23 mouse cellular contexts compared by ENCODE assay signal in the genomic region with DNA sequence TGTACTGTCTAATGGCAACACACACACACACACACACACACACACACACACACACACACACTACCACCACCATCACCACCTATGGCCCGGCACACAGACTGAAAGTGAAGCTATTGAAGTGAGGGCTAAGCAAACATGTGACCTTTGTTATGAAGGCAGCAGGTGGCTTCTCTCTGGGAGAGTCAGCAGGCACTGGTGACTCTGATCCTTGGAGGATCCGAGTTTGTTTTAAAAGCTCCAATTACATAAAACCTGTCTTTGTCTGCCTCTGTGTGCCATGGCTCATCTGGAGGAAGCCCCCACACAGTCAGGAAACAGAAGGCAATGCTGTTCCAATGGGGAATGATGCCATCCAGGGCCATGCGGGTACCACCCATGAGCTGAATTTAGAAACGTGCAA. TPM values are rescaled to one million over a fixed set of nuclear protein-coding genes. Genes with fewer than 3 reads are reported as not detected.
DNase-seq lines count a peak whose midpoint lies in the region; ATAC-seq lines count a peak whose summit lies in the region.
"Had no signal": no experiment of that assay in that cellular context is flagged by ENCODE, and none has a peak within 500 bp of the region (broad histone marks: within the 10 kb centered on the region; RNA-seq: fewer than 3 reads in every experiment).

No protein-coding gene starts in this region.

- H3K4me3 ChIP-seq in hindbrain, embryonic 16.5 days (ENCODE audit: low read length) = no peak overlapping the region
- H3K4me3 ChIP-seq in hindbrain, embryonic 14.5 days (replicated peaks; ENCODE audit: low read length) = no peak overlapping the region
- no peak overlapping the region for H3K4me3 ChIP-seq in embryonic facial prominence, embryonic 14.5 days (ENCODE audit: low read depth, low read length)
- H3K4me3 ChIP-seq: embryonic facial prominence, embryonic 15.5 days; heart, embryonic 12.5 days; hindbrain, embryonic 13.5 days; limb, embryonic 15.5 days; liver, embryonic 15.5 days had no signal

- H3K9ac ChIP-seq in hindbrain, embryonic 16.5 days (ENCODE audit: low read depth, low read length) = no peak overlapping the region
- H3K9ac ChIP-seq in hindbrain, embryonic 14.5 days = no peak overlapping the region
- no peak overlapping the region for H3K9ac ChIP-seq in embryonic facial prominence, embryonic 14.5 days (ENCODE audit: low read depth, low read length)
- H3K9ac ChIP-seq: embryonic facial prominence, embryonic 15.5 days; heart, embryonic 12.5 days; hindbrain, embryonic 13.5 days; limb, embryonic 15.5 days; liver, embryonic 15.5 days had no signal

- H3K27ac ChIP-seq in hindbrain, embryonic 16.5 days (ENCODE audit: low read depth, low read length) = no peak overlapping the region
- H3K27ac ChIP-seq in hindbrain, embryonic 14.5 days = no peak overlapping the region
- no peak overlapping the region for H3K27ac ChIP-seq in embryonic facial prominence, embryonic 14.5 days (replicated peaks; ENCODE audit: low read depth, low read length)
- H3K27ac ChIP-seq: embryonic facial prominence, embryonic 15.5 days; hindbrain, embryonic 13.5 days; limb, embryonic 15.5 days; liver, embryonic 15.5 days had no signal

- H3K4me1 ChIP-seq in hindbrain, embryonic 16.5 days (ENCODE audit: control insufficient read depth, insufficient read depth, low read depth, low read length) = 0 out of 2 replicates have a peak, but pooled peaks cover 3% of the 10 kb centered on the region
- no peaks in the 10 kb centered on the region for H3K4me1 ChIP-seq in hindbrain, embryonic 14.5 days (replicated peaks; ENCODE audit: control insufficient read depth, insufficient read depth, low read length)
- peaks cover 9% of the 10 kb centered on the region; the same call in 1 of the 2 replicates for H3K4me1 ChIP-seq in embryonic facial prominence, embryonic 14.5 days (ENCODE audit: control insufficient read depth, insufficient read depth, low read length)
- H3K4me1 ChIP-seq: heart, embryonic 12.5 days; limb, embryonic 15.5 days; liver, embryonic 15.5 days had no signal

- H3K4me2 ChIP-seq in hindbrain, embryonic 16.5 days (ENCODE audit: low read length) = no peak overlapping the region
- no peak overlapping the region for H3K4me2 ChIP-seq in hindbrain, embryonic 14.5 days (replicated peaks)
- H3K4me2 ChIP-seq in embryonic facial prominence, embryonic 14.5 days (ENCODE audit: low read depth, low read length) = no peak overlapping the region
- H3K4me2 ChIP-seq: embryonic facial prominence, embryonic 15.5 days; heart, embryonic 12.5 days; hindbrain, embryonic 13.5 days; limb, embryonic 15.5 days; liver, embryonic 15.5 days had no signal

- H3K36me3 ChIP-seq in hindbrain, embryonic 16.5 days (ENCODE audit: control insufficient read depth, insufficient read depth, low read length) = no peaks in the 10 kb centered on the region
- no peaks in the 10 kb centered on the region for H3K36me3 ChIP-seq in hindbrain, embryonic 14.5 days (replicated peaks; ENCODE audit: control insufficient read depth, insufficient read depth)
- no peaks in the 10 kb centered on the region for H3K36me3 ChIP-seq in embryonic facial prominence, embryonic 14.5 days (ENCODE audit: control insufficient read depth, insufficient read depth, low read length)
- H3K36me3 ChIP-seq: embryonic facial prominence, embryonic 15.5 days; heart, embryonic 12.5 days; hindbrain, embryonic 13.5 days; limb, embryonic 15.5 days; liver, embryonic 15.5 days had no signal

- no peaks in the 10 kb centered on the region for H3K27me3 ChIP-seq in hindbrain, embryonic 16.5 days (replicated peaks; ENCODE audit: control insufficient read depth, insufficient read depth, low read length)
- H3K27me3 ChIP-seq in hindbrain, embryonic 14.5 days (ENCODE audit: control insufficient read depth, insufficient read depth, low read length) = no peaks in the 10 kb centered on the region
- no peaks in the 10 kb centered on the region for H3K27me3 ChIP-seq in embryonic facial prominence, embryonic 14.5 days (replicated peaks; ENCODE audit: control insufficient read depth, insufficient read depth, low read length)
- H3K27me3 ChIP-seq: embryonic facial prominence, embryonic 15.5 days; heart, embryonic 12.5 days; hindbrain, embryonic 13.5 days; limb, embryonic 15.5 days; liver, embryonic 15.5 days had no signal

- 57% methylated on average over 4 of the region's 4 CpGs for WGBS in hindbrain, embryonic 16.5 days
- 60% methylated on average over 4 of the region's 4 CpGs for WGBS in hindbrain, embryonic 14.5 days
- WGBS in embryonic facial prominence, embryonic 14.5 days = 46% methylated on average over 4 of the region's 4 CpGs

- 0 out of 2 replicates have a peak, but pooled peaks have one; percentile 13 for ATAC-seq in hindbrain, embryonic 16.5 days
- ATAC-seq in hindbrain, embryonic 14.5 days (ENCODE audit: low FRiP score) = no peak
- peak; percentile 44; the same call in 1 of the 2 replicates for ATAC-seq in embryonic facial prominence, embryonic 14.5 days (ENCODE audit: low read depth)
- ATAC-seq: forebrain, embryonic 16.5 days had no signal

- no peak for DNase-seq in hindbrain, embryonic 14.5 days (ENCODE audit: low spot score)
- DNase-seq in layer of hippocampus, adult 9-11 months = peak; percentile 44
- no peak for DNase-seq in layer of hippocampus, adult 9-10 months (ENCODE audit: low spot score)
- peak; percentile 24 for DNase-seq in embryo, embryonic 10.5 days (ENCODE audit: low spot score)
- DNase-seq in embryonic facial prominence, embryonic 14.5 days (ENCODE audit: low spot score) = peak; percentile 23
- DNase-seq in frontal cortex, postnatal 25 days (ENCODE audit: low spot score in 2 of 2) = no peak
- DNase-seq: adrenal gland, postnatal 14 days; cerebellum, adult 8-10 months; cerebellum, postnatal 36 days; gastrocnemius, postnatal 14 days; heart, adult 18-20 months; heart, postnatal 10 days; kidney, postnatal 36 days; lung, postnatal 4 days; right cerebral cortex, postnatal 14 days; spleen, adult 18-20 months had no signal

- H3K9me3 ChIP-seq in hindbrain, embryonic 16.5 days (ENCODE audit: control insufficient read depth, low read length) = no peaks in the 10 kb centered on the region
- no peaks in the 10 kb centered on the region for H3K9me3 ChIP-seq in hindbrain, embryonic 14.5 days (ENCODE audit: control insufficient read depth, low read length)
- no peaks in the 10 kb centered on the region for H3K9me3 ChIP-seq in embryonic facial prominence, embryonic 14.5 days (ENCODE audit: control insufficient read depth, low read length)
- H3K9me3 ChIP-seq: embryonic facial prominence, embryonic 15.5 days; heart, embryonic 12.5 days; hindbrain, embryonic 13.5 days; limb, embryonic 15.5 days; liver, embryonic 15.5 days had no signal

RNA-seq across cellular contexts. Expression of a gene that starts 7.1 kb away (rescaled TPM):
- polyA plus RNA-seq in hindbrain, embryonic 16.5 days (2015; fragmentation: Nextera tagmentation; extraction: Ambion mirVana) = 6.2 and 7.9 TPM in 2 replicates
- polyA plus RNA-seq in hindbrain, embryonic 14.5 days (2014; fragmentation: Nextera tagmentation; extraction: Ambion mirVana) = 2.9 and 4.4 TPM in 2 replicates
- 12.9 and 14.6 TPM in 2 replicates for polyA plus RNA-seq in embryonic facial prominence, embryonic 14.5 days (2014; fragmentation: Nextera tagmentation; extraction: Ambion mirVana)

RNA-seq across cellular contexts. Expression of a gene that starts 8.9 kb away (rescaled TPM):
- 364 and 368 TPM in 2 replicates for polyA plus RNA-seq in hindbrain, embryonic 16.5 days (2015; fragmentation: Nextera tagmentation; extraction: Ambion mirVana)
- 306 and 367 TPM in 2 replicates for polyA plus RNA-seq in hindbrain, embryonic 14.5 days (2014; fragmentation: Nextera tagmentation; extraction: Ambion mirVana)
- 68.7 and 71.5 TPM in 2 replicates for polyA plus RNA-seq in embryonic facial prominence, embryonic 14.5 days (2014; fragmentation: Nextera tagmentation; extraction: Ambion mirVana)

Comparison
In these comparisons a context has a peak if more than half of its experiments do, and no peak if none do; other contexts are left out.
1. DNase-seq: peak in layer of hippocampus, adult 9-11 months (single experiment), embryo, embryonic 10.5 days (single experiment) and embryonic facial prominence, embryonic 14.5 days (single experiment); none in hindbrain, embryonic 14.5 days (single experiment), layer of hippocampus, adult 9-10 months (single experiment) and frontal cortex, postnatal 25 days (0 of 2).